Mouse (Mus musculus) lung, postnatal 14 days (tissue): ENCODE measurements around the gene Cox15.

Experiments used
- DNase-seq: peaks from one replicate; pipeline ENCODE4 v3.0.0; 2021

The Cox15 gene

GRCm38 (mm10) chr19:43704211-43704610 is 48.6 kb downstream of the Cox15 start:
- no peak for DNase-seq

DNA sequence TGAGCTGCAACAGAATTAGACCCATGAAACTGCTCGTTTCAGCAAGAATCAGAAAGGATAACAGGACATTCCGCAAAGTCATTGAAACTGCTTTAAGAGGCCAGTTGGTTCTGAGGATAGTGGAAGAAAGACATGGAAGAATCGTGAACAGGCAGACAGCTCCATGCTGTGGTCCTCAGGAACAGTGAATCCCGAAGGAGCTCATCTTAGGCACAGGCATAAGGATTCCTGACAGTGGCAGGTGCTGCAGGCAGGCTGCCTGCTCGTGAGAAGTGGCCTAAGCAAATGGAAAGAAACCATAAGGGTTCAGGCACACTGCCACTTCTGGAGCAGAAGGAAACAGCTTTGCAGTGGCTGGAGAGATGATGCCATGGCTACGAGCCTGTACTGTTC is 53.0 kb downstream of the Cox15 start:
- no peak for DNase-seq

GRCm38 (mm10) chr19:43699021-43699762 is 53.6 kb downstream of the Cox15 start:
- no peak for DNase-seq

GRCm38 (mm10) chr19:43697666-43698370 is 55.0 kb downstream of the Cox15 start:
- DNase-seq: no peak

DNA sequence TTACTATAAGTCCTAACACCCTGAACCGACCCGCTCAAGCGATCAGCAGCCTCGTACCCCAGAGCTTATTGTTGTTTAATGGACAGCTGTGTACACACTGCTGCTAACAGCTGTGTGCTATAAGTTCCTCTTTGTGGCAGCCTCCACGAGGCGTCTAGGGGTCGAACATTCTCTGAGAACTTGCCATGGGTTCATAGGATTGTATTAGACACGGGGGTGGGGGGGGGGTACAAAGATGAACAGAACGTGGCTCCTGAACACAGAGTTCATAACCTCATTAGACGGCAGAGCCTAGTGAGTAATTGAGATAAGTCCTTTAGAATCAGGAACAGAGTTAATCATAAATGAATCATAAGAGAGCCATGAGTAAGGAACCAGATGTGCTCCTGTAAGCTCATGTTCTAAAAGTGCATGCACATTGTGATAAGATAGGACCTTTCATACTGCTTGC is 57.3 kb downstream of the Cox15 start:
- no peak for DNase-seq

DNA sequence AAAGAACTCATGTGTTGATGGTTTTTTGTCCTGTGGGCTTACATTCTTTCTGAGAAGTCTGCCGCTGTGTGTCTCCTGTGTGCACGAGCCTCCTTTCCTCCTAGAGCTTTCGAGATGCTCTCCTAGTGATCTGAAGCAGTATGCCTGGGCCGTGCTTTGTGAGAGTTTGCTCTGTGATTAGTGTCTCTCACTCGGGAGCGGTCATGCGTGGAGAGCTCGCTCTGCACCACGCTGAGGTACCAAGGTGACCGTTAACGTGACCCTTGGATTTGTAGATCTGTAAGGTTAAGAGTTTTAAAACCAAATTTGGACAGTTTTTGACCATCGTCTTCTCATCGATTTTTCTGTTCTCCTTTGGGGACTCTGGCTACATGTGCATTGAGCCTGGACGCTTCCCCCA is 60.0 kb downstream of the Cox15 start:
- DNase-seq: no peak

DNA sequence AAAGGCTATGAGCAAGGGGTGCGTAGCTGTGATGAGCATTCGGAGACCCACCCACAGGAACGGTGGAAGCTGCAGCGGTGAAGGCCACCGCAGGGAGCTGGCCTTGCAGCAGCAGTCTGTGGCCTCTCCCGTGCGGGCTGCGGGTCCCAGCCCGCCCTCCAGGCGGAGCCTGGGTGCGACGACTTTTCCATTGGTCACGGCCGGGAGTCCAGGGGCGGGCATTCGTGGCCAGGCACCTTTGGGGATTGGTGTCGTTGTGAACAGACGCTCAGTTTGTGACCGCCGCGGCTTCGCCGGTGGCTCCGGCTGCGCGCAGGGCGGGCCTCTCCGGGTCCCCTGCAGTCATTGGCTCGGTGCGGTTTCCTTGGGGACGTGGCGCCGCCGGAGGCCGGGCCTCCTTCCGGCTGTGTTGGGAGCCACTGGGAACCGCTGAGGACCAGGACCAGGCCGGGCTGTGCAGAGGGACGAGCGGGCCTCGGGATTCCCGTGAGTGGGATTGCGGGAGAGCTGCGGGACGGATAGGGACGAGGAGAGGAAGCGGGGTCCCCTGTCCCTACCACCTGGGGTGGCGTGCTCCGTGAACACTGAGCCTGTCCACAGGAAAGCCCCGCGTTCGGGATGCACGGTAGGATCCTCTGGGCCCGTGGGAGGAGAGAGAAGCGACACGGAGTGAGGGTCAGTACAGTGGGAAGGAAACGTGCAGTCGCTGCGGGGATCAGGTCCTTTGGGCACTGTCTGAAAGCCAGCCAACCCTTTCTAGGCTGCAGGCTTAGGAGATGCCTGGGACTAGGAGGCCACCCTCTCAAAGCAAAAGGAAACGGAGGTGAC is 63.2 kb downstream of the Cox15 start, which contains the start of gene Entpd7:
TSS of gene Entpd7 (plus strand) at position 254 of the 828 bp plus-strand sequence.
- peak; percentile 95 for DNase-seq
